Mouse (Mus musculus) heart, adult 11 months (tissue): ENCODE measurements around the gene Vcpkmt.

ENCODE experiments used
- DNase-seq: peaks from one replicate; pipeline ENCODE4 v3.0.0; 2022

Gene Vcpkmt

DNA sequence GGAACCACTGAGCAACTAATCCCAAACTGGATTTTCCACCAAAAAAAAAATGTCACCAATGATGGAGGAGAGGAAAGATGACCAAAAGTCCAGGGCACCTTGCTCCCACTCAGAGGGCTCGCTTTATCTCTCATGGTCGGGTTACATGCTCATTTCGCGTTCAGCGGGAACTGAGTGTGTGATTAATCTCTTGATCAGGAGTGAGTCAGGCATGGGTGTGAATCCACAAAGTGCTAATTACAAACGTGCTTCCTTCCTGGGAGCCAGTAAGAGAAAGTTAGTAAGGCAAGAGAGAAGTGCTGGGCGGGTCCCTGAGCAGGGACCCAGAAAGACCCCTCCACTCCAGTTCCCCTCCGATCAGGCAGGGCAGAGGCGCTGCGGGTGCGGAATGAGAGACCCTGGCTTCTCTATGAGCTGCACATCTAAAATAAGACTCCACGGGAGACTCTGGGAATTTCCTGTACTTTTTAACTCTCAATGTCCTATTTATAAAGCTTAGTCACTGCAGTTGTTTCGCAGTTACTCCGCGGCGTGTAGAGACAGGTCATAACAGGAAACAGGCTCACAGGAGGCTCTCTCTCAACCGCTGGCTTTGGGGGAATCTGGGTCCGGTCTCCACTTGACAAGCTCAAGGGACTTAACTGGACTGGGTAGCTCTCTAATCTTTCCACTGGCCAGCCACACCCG is 45.0 kb downstream of the Vcpkmt start:
- DNase-seq, result peak; percentile 98

GRCm38 (mm10) chr12:69537243-69537674 is 45.6 kb downstream of the Vcpkmt start:
- DNase-seq, result peak; percentile 95

- DNase-seq, result peak; percentile 85
These were observed 46.1 kb downstream of the Vcpkmt start for GRCm38 (mm10) chr12:69536616-69537242.

DNA sequence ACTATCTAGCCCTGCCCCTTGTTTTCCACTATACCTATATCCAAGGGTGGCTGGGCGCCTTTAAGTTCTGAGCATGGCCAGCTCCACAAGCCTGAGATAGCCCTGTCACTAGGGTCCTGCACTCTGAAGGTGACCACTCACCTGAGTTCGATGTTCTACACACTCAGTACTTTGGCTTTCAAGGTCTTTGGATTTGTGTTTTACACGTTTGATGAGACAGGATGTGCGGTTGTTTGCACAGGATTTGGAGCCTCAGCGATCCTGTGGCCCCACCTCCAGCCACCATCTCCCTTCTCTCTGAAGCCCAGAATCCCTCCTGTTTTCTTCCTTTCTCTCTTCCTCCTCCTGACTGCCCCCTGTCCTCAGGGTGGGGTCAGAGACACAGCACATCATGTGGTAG is 49.6 kb downstream of the Vcpkmt start:
- peak; percentile 75 for DNase-seq

DNA sequence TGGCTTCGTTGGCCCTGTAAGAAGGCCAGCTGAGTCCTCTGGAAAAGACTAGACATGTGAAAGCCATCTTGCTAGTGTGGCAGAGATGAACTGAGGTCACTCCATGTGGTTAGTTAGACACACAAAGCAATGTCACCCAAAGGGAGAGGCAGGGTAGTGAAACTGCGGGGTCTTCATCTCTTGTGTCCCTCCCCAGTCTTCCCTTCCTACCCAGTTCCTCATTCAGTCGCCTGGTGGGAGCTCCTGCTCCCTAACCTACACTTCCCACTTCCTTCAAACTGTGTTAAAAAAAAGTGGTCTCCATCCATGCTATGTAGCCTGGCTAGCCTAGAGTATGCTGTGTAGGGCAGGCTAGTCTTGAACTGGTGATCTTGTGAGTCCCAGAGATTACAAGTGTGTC is 50.3 kb downstream of the Vcpkmt start:
- peak; percentile 76 for DNase-seq

DNA sequence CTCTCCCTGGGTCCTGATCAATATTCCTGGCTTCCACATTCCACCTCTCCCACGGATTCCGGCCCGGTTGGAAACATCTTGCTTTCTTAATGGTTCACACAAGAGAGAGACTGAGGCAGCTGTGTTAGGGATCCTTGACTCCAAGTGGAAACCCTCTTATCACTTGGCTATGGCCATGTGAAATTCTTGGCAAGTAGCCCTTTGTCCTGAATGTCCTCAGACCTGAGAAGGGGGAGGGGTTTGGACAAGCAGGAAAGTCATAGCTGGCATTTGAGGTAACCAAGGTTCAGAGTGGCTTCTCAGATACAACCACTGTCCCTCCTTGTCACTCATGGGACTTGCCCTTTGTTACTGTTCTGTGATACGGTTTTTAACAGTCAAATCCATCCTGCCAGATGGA is 50.7 kb downstream of the Vcpkmt start:
- peak; percentile 89 for DNase-seq

GRCm38 (mm10) chr12:69529694-69530403 is 53.0 kb downstream of the Vcpkmt start:
- peak; percentile 75 for DNase-seq

GRCm38 (mm10) chr12:69528275-69529032 is 54.4 kb downstream of the Vcpkmt start:
- DNase-seq, result peak; percentile 61
